Mouse (Mus musculus) pancreas, adult 10 weeks (tissue): ENCODE measurements around the gene Mfsd4b1. TPM values are rescaled to one million over a fixed set of nuclear protein-coding genes. Genes with fewer than 3 reads are reported as not detected.

Source experiments
- polyA plus RNA-seq: library from polyadenylated mRNA; stranded (reverse); fragments of 350-450 nt; fragmentation: Illumina TruSeq; extraction: RNeasy Lipid Tissue Mini Kit (QIAGEN cat#74804); gene quantifications from one replicate; pipeline ENCODE4 v1.2.3, GENCODE M21; 2015; ENCODE audit warnings: low read depth, low replicate concordance; ENCODE audit not compliant: insufficient read depth

Gene Mfsd4b1
- polyA plus RNA-seq: not detected

DNA sequence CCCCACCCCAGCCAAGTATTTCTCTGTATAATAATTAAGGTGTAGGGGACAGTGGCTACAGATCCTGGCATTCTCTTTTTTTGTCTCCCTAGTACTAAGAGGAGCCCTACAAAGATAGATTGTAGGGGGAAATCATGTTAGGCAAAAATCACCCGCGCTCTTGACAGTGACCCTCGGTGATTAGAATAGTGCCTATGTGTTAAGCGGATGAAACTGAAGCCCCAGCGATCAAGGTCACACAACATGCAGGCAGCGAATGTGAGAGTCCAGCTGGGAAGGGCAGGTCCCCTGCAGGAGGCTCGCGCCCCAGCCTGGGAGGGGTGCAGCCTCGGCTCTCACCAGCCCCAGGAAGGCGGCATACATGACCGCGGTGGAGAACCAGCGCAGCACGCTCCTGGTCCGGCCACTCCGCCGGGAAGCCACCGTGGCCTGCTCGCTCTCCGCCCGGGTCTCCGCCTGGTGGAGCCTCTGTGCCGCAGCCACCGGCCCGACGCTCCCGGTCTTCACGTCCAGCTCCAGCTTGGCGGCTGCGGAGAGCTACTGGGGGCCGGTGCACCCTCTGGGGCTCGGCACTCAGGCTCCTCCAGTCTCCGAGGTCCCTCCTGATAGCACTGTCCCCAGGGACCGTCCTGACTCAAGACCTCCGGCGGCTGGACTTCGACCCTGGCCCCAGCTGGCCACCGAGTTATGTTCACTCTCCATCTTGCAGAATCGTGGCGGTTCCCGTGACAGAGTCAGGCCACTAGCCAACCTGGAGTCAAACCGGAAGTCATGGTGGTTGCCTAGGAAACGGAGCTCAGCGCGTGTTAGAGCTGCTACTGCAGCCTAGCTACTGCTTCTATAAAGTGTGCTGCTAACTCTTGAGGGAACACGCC, at the start of gene Mfsd4b1:
Gene Mfsd4b1 (minus strand): TSS at position 715 of the 875 bp plus-strand sequence.

GRCm38 (mm10) chr10:39986466-39986865, 38.6 kb downstream of the Mfsd4b1 start, which contains the start of gene Mfsd4b5:
Mfsd4b5 (minus strand) TSS chr10:39986646.

GRCm38 (mm10) chr10:39959761-39960440, 65.2 kb downstream of the Mfsd4b1 start, which contains the start of gene Mfsd4b3:
Mfsd4b3 (minus strand) TSS chr10:39960153.

Other genes with a start within 250 kb of the Mfsd4b1 start
- 1.3 TPM for gene Mfsd4b4, start 126.0 kb downstream of the Mfsd4b1 start, polyA plus RNA-seq
- not detected for gene Mfsd4b2, start 98.3 kb downstream of the Mfsd4b1 start, polyA plus RNA-seq
- not detected for gene Mfsd4b3, start 65.1 kb downstream of the Mfsd4b1 start, polyA plus RNA-seq
- not detected for gene Mfsd4b5, start 38.6 kb downstream of the Mfsd4b1 start, polyA plus RNA-seq
- 4.9 TPM for gene Slc16a10, start 117.0 kb upstream of the Mfsd4b1 start, polyA plus RNA-seq
- 3.7 TPM for gene Rpf2, start 221.8 kb upstream of the Mfsd4b1 start, polyA plus RNA-seq
- gene Gtf3c6, start 232.8 kb upstream of the Mfsd4b1 start, polyA plus RNA-seq: 12.1 TPM